Mouse (Mus musculus) MEL-GATA-1-ER (cell line): ENCODE measurements around the gene Ube2dnl1.

Source experiments
- DNase-seq: peaks from one replicate; pipeline ENCODE4 v3.0.0-alpha.2; 2012; ENCODE audit warnings: low read depth; ENCODE audit errors: extremely low read depth

The Ube2dnl1 gene

GRCm38 (mm10) chrX:114904712-114905111, at the start of gene Ube2dnl1:
TSS of gene Ube2dnl1 (plus strand) at chrX:114905012.
- DNase-seq = no peak

GRCm38 (mm10) chrX:114895489-114895888, 9.3 kb upstream of the Ube2dnl1 start:
- no peak for DNase-seq

GRCm38 (mm10) chrX:114897506-114897905, 7.3 kb upstream of the Ube2dnl1 start:
- no peak for DNase-seq

- DNase-seq = no peak
Measured at GRCm38 (mm10) chrX:114903391-114903790, 1.4 kb upstream of the Ube2dnl1 start.

- DNase-seq = no peak
Measured at GRCm38 (mm10) chrX:114907282-114907681, 2.5 kb downstream of the Ube2dnl1 start, which contains the start of gene Ube2dnl2. TSS of gene Ube2dnl2 (plus strand) at chrX:114907582.

GRCm38 (mm10) chrX:114955066-114955465, 50.3 kb downstream of the Ube2dnl1 start:
- no peak for DNase-seq
